Mouse (Mus musculus) hindbrain, embryonic 10.5 days (tissue): Measurements from ENCODE around the gene Zfp37. TPM values are rescaled to one million over a fixed set of nuclear protein-coding genes. Genes with fewer than 3 reads are reported as not detected.
"Not testable (repeated sequence)": the region's sequence is repeated elsewhere in the genome, so short reads cannot be mapped to it uniquely, and the experiment has no call there.

ENCODE experiments used
- DNase-seq: peaks from one replicate; pipeline ENCODE4 v3.0.0-alpha.2; 2017; ENCODE audit warnings: low spot score
- H3K27ac ChIP-seq: fragments of 300-500 bp; sonication (generic); 2 replicates; pipeline ENCODE4 v1.5.1; 2016; ENCODE audit warnings: mild to moderate bottlenecking, moderate library complexity
- H3K27me3 ChIP-seq: fragments of 300-500 bp; sonication (generic); 2 replicates; pipeline ENCODE4 v1.6.1; 2016; ENCODE audit warnings: mild to moderate bottlenecking; ENCODE audit not compliant: poor library complexity, insufficient read depth, severe bottlenecking
- H3K36me3 ChIP-seq: fragments of 300-500 bp; sonication (generic); 2 replicates; pipeline ENCODE4 v1.6.1; 2016; ENCODE audit warnings: mild to moderate bottlenecking, moderate library complexity
- H3K4me1 ChIP-seq: fragments of 300-500 bp; sonication (generic); replicated peaks from 2 replicates; pipeline ENCODE4 v1.6.1; 2016; ENCODE audit warnings: mild to moderate bottlenecking
- H3K4me3 ChIP-seq: fragments of 300-500 bp; sonication (generic); 2 replicates; pipeline ENCODE4 v1.5.1; 2016; ENCODE audit warnings: mild to moderate bottlenecking, moderate library complexity
- H3K9me3 ChIP-seq: fragments of 300-500 bp; sonication (generic); 2 replicates; pipeline ENCODE4 v1.6.1; 2016; ENCODE audit warnings: mild to moderate bottlenecking, moderate library complexity
- WGBS: fragments of 180-500 bp; shearing (Covaris S2); methylation state at CpG from one replicate; pipeline ENCODE4 v1.1.7; 2016; 5-methylcytosine and 5-hydroxymethylcytosine counted together
- polyA plus RNA-seq: library from polyadenylated mRNA; unstranded; fragments of >200 nt; fragmentation: Nextera tagmentation; extraction: Ambion mirVana; gene quantifications from 2 replicates; pipeline ENCODE4 v1.2.1, GENCODE M21; 2016

Gene Zfp37
- polyA plus RNA-seq, result 19.9 and 20.8 TPM in 2 replicates

- no peaks in the 10 kb centered on the region for H3K9me3 ChIP-seq
- no peaks in the 10 kb centered on the region for H3K27me3 ChIP-seq
- no peak for DNase-seq
- 72% methylated on average over 13 of the region's 13 CpGs for WGBS
- H3K27ac ChIP-seq, result no peak within 1 kb of the TSS
- no peaks in the 10 kb centered on the region for H3K36me3 ChIP-seq
- no peak within 1 kb of the TSS for H3K4me3 ChIP-seq
- H3K4me1 ChIP-seq, result no peaks in the 10 kb centered on the region
Measured at GRCm38 (mm10) chr4:62230769-62231168, at the start of gene Zfp37. Zfp37 (minus strand) TSS chr4:62231047.

GRCm38 (mm10) chr4:62278081-62278480 is 47.2 kb upstream of the Zfp37 start:
- DNase-seq, result no peak
- Histone ChIP-seq H3K9me3 (no peaks in the 10 kb centered on the region), H3K4me1 (peaks cover 30% of the 10 kb centered on the region), H3K27ac (peak overlapping the region; percentile 29; the same call in 1 of the 2 replicates), H3K27me3 (no peaks in the 10 kb centered on the region), H3K36me3 (no peaks in the 10 kb centered on the region), H3K4me3 (no peak overlapping the region)
- WGBS, result 76% methylated on average over 4 of the region's 4 CpGs

GRCm38 (mm10) chr4:62277222-62277621 is 46.4 kb upstream of the Zfp37 start:
- H3K4me1 ChIP-seq, result peaks cover 30% of the 10 kb centered on the region
- H3K4me3 ChIP-seq, result no peak overlapping the region
- no peak overlapping the region for H3K27ac ChIP-seq
- no peaks in the 10 kb centered on the region for H3K27me3 ChIP-seq
- H3K9me3 ChIP-seq, result no peaks in the 10 kb centered on the region
- DNase-seq, result no peak
- WGBS, result 71% methylated on average over 3 of the region's 3 CpGs
- H3K36me3 ChIP-seq, result no peaks in the 10 kb centered on the region

- H3K36me3 ChIP-seq, result no peaks in the 10 kb centered on the region
- DNase-seq, result no peak
- H3K4me1 ChIP-seq, result peaks cover 30% of the 10 kb centered on the region
- H3K9me3 ChIP-seq, result no peaks in the 10 kb centered on the region
- H3K27ac ChIP-seq, result peak overlapping the region; percentile 83; the same call in 1 of the 2 replicates
- 86% methylated on average over 10 of the region's 10 CpGs for WGBS
- no peak overlapping the region for H3K4me3 ChIP-seq
- H3K27me3 ChIP-seq, result no peaks in the 10 kb centered on the region
Measured at GRCm38 (mm10) chr4:62276642-62277041, 45.8 kb upstream of the Zfp37 start.

GRCm38 (mm10) chr4:62274841-62275536 is 44.1 kb upstream of the Zfp37 start:
- 14% methylated on average over 12 of the region's 12 CpGs for WGBS
- Histone ChIP-seq H3K9me3 (no peaks in the 10 kb centered on the region), H3K36me3 (no peaks in the 10 kb centered on the region), H3K4me1 (peaks cover 26% of the 10 kb centered on the region), H3K27ac (peak overlapping the region; percentile 83), H3K4me3 (no peak overlapping the region), H3K27me3 (no peaks in the 10 kb centered on the region)
- DNase-seq, result peak; percentile 84

GRCm38 (mm10) chr4:62273916-62274315 is 43.1 kb upstream of the Zfp37 start:
- no peaks in the 10 kb centered on the region for H3K9me3 ChIP-seq
- H3K36me3 ChIP-seq, result no peaks in the 10 kb centered on the region
- H3K27ac ChIP-seq, result peak overlapping the region; percentile 83
- no peak overlapping the region for H3K4me3 ChIP-seq
- H3K27me3 ChIP-seq, result no peaks in the 10 kb centered on the region
- no peak for DNase-seq
- 91% methylated on average over 10 of the region's 10 CpGs for WGBS
- peaks cover 26% of the 10 kb centered on the region for H3K4me1 ChIP-seq

GRCm38 (mm10) chr4:62272696-62273095 is 41.8 kb upstream of the Zfp37 start:
- WGBS, result 89% methylated on average over 10 of the region's 10 CpGs
- H3K4me3 ChIP-seq, result no peak overlapping the region
- H3K27me3 ChIP-seq, result no peaks in the 10 kb centered on the region
- no peaks in the 10 kb centered on the region for H3K36me3 ChIP-seq
- no peaks in the 10 kb centered on the region for H3K9me3 ChIP-seq
- H3K4me1 ChIP-seq, result peaks cover 26% of the 10 kb centered on the region
- DNase-seq, result no peak
- H3K27ac ChIP-seq, result 0 out of 2 replicates have a peak overlapping the region, but pooled peaks have one; percentile 18

- DNase-seq, result no peak
- Histone ChIP-seq H3K4me3 (no peak overlapping the region), H3K27me3 (no peaks in the 10 kb centered on the region), H3K27ac (no peak overlapping the region), H3K4me1 (peaks cover 7% of the 10 kb centered on the region), H3K9me3 (no peaks in the 10 kb centered on the region), H3K36me3 (no peaks in the 10 kb centered on the region)
- WGBS, result 86% methylated on average over 10 of the region's 10 CpGs
Measured at GRCm38 (mm10) chr4:62267101-62267500, 36.3 kb upstream of the Zfp37 start.

GRCm38 (mm10) chr4:62266016-62266415 is 35.2 kb upstream of the Zfp37 start:
- H3K27me3 ChIP-seq, H3K4me3 ChIP-seq, H3K4me1 ChIP-seq, DNase-seq, H3K9me3 ChIP-seq, H3K36me3 ChIP-seq, H3K27ac ChIP-seq: not testable (repeated sequence)
- WGBS, result 80% methylated on average over 7 of the region's 7 CpGs

GRCm38 (mm10) chr4:62265154-62265836 is 34.4 kb upstream of the Zfp37 start:
- Histone ChIP-seq H3K9me3 (no peaks in the 10 kb centered on the region), H3K27me3 (no peaks in the 10 kb centered on the region), H3K4me1 (peaks cover 7% of the 10 kb centered on the region), H3K36me3 (no peaks in the 10 kb centered on the region), H3K4me3 (no peak overlapping the region), H3K27ac (no peak overlapping the region)
- no peak for DNase-seq
- 88% methylated on average over 10 of the region's 10 CpGs for WGBS

GRCm38 (mm10) chr4:62263133-62263844 is 32.4 kb upstream of the Zfp37 start:
- H3K4me1 ChIP-seq, result peaks cover 7% of the 10 kb centered on the region
- H3K9me3 ChIP-seq, result no peaks in the 10 kb centered on the region
- no peaks in the 10 kb centered on the region for H3K27me3 ChIP-seq
- 40% methylated on average over 7 of the region's 7 CpGs for WGBS
- no peak overlapping the region for H3K27ac ChIP-seq
- H3K36me3 ChIP-seq, result no peaks in the 10 kb centered on the region
- DNase-seq, result no peak
- no peak overlapping the region for H3K4me3 ChIP-seq

GRCm38 (mm10) chr4:62262276-62262675 is 31.4 kb upstream of the Zfp37 start, which contains the start of gene Slc31a2:
Slc31a2 (plus strand) TSS chr4:62262562.
- no peak for DNase-seq
- no peaks in the 10 kb centered on the region for H3K9me3 ChIP-seq
- H3K27me3 ChIP-seq, result no peaks in the 10 kb centered on the region
- no peak within 1 kb of the TSS for H3K27ac ChIP-seq
- no peaks in the 10 kb centered on the region for H3K36me3 ChIP-seq
- WGBS, result 48% methylated on average over 2 of the region's 2 CpGs
- H3K4me3 ChIP-seq, result no peak within 1 kb of the TSS
- H3K4me1 ChIP-seq, result peaks cover 7% of the 10 kb centered on the region

GRCm38 (mm10) chr4:62256931-62257330 is 26.1 kb upstream of the Zfp37 start:
- H3K9me3 ChIP-seq, result no peaks in the 10 kb centered on the region
- 32% methylated on average over 8 of the region's 8 CpGs for WGBS
- H3K4me1 ChIP-seq, result no peaks in the 10 kb centered on the region
- no peaks in the 10 kb centered on the region for H3K27me3 ChIP-seq
- H3K4me3 ChIP-seq, result no peak overlapping the region
- no peaks in the 10 kb centered on the region for H3K36me3 ChIP-seq
- peak; percentile 52 for DNase-seq
- H3K27ac ChIP-seq, result no peak overlapping the region
